Mouse (Mus musculus): ENCODE data around the gene Dbndd2. TPM values are rescaled to one million over a fixed set of nuclear protein-coding genes. Genes with fewer than 3 reads are reported as not detected.

Dbndd2 gene
- total and polyA plus RNA-seq, 3 experiments = 6.9 to 11.9 TPM; not detected in 1

DNA sequence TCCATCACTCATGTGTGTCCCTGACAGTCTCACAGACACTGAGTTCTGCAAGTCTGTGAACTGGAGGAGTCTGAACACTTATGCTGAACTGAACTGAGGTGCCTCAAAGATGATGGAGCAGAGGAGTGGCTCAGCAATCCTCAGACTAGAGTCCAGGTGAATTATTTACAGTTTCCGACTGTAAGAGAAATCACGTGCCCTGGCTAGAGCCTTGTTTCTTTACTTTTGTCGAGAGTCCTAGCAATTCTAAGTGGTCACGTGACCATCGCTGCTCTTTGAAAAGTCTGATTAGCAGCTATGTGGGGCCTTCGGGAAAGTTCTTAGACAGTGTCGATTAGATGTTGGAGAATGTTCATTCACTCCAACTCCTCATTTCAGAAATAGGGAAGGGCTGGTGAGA, 28.0 kb upstream of the Dbndd2 start:
- H3K9ac ChIP-seq (ENCODE audit: control insufficient read depth, low read depth, low read length, poor library complexity, severe bottlenecking) = no peak overlapping the region
- no peak for DNase-seq (ENCODE audit: low read depth, low spot score)
- H3K9me3 ChIP-seq (replicated peaks; ENCODE audit: insufficient read depth, low read length) = no peaks in the 10 kb centered on the region
- no peak overlapping the region for H3K27ac ChIP-seq (ENCODE audit: control insufficient read depth, low read depth, low read length)
- H3K4me1 ChIP-seq (ENCODE audit: control insufficient read depth in 1 of 2, insufficient read depth in 2 of 2, low read length in 2 of 2) = peaks cover 3 to 8% of the 10 kb centered on the region in 2 experiments; a peak in 2 of 4 replicates
- H3K4me3 ChIP-seq (ENCODE audit: control insufficient read depth in 1 of 2, insufficient read depth in 1 of 2, low read depth in 2 of 2, low read length in 2 of 2) = no peak overlapping the region
- peaks cover 7 to 12% of the 10 kb centered on the region in 2 experiments; a peak in 3 of 4 replicates for H3K27me3 ChIP-seq (ENCODE audit: control insufficient read depth in 1 of 2, insufficient read depth in 2 of 2, low read length in 2 of 2)
- TF ChIP-seq KAT2A (conservative IDR thresholded peaks at IDR 0.05; ENCODE audit: low read depth, low read length) (no peak), ETS1 (IDR thresholded peaks at IDR 0.05; ENCODE audit: low read depth, low read length) (no peak), POLR2A (IDR thresholded peaks at IDR 0.05; ENCODE audit: control insufficient read depth in 1 of 2, insufficient read depth in 1 of 2, low read depth in 1 of 2, low read length in 2 of 2, poor library complexity in 1 of 2) (no peak), USF1 (IDR thresholded peaks at IDR 0.05; ENCODE audit: low read depth, low read length) (peak; percentile 41; the same call in 1 of the 2 replicates)
- H3K79me2 ChIP-seq (ENCODE audit: control insufficient read depth, insufficient read depth, low read length, poor library complexity) = peaks cover 19% of the 10 kb centered on the region
- H3K36me3 ChIP-seq (ENCODE audit: control insufficient read depth in 1 of 2, insufficient read depth in 2 of 2, low read length in 2 of 2) = peaks cover 0 to 9% of the 10 kb centered on the region in 2 experiments; a peak in 2 of 4 replicates

DNA sequence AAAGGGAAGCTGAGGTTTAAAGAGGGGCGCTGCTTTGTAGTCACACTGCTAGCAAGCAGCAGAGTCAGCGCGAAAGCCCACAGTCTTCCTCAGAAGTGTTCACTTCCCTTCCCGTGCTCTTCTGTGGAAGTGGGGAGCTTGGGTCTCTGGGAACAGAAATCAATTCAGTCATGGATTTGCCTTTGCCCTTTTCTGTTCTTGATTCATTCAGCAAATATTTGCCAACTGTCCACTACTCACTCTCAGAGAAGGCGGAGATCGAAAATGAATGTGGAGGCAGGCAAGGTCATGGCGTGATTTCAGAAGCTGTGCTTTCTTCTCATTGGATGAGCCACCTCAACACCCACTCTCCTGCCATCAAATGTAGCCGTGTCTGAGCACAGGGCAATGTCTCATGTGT, 27.4 kb upstream of the Dbndd2 start:
- Histone ChIP-seq H3K4me3 (ENCODE audit: control insufficient read depth in 1 of 2, insufficient read depth in 1 of 2, low read depth in 2 of 2, low read length in 2 of 2) (no peak overlapping the region), H3K4me1 (ENCODE audit: control insufficient read depth in 1 of 2, insufficient read depth in 2 of 2, low read length in 2 of 2) (peaks cover 3 to 8% of the 10 kb centered on the region in 2 experiments; a peak in 2 of 4 replicates), H3K9ac (ENCODE audit: control insufficient read depth, low read depth, low read length, poor library complexity, severe bottlenecking) (no peak overlapping the region), H3K36me3 (ENCODE audit: control insufficient read depth in 1 of 2, insufficient read depth in 2 of 2, low read length in 2 of 2) (peaks cover 0 to 9% of the 10 kb centered on the region in 2 experiments; a peak in 2 of 4 replicates), H3K27ac (ENCODE audit: control insufficient read depth, low read depth, low read length) (no peak overlapping the region), H3K9me3 (replicated peaks; ENCODE audit: insufficient read depth, low read length) (no peaks in the 10 kb centered on the region), H3K27me3 (ENCODE audit: control insufficient read depth in 1 of 2, insufficient read depth in 2 of 2, low read length in 2 of 2) (peaks cover 7 to 10% of the 10 kb centered on the region in 2 experiments; a peak in 3 of 4 replicates), H3K79me2 (ENCODE audit: control insufficient read depth, insufficient read depth, low read length, poor library complexity) (peaks cover 21% of the 10 kb centered on the region)
- no peak for TF ChIP-seq POLR2AphosphoS5 (IDR thresholded peaks at IDR 0.05; ENCODE audit: borderline replicate concordance, low read depth, low read length)
- TF ChIP-seq ZC3H11A (IDR thresholded peaks at IDR 0.05; ENCODE audit: low read depth, low read length) = no peak
- TF ChIP-seq TAL1 (IDR thresholded peaks at IDR 0.05; ENCODE audit: low read length) = no peak
- TF ChIP-seq ZNF384 (IDR thresholded peaks at IDR 0.05; ENCODE audit: low read depth, low read length) = no peak
- no peak for TF ChIP-seq EP300 (IDR thresholded peaks at IDR 0.05; ENCODE audit: low read depth in 1 of 2, low read length in 2 of 2)
- TF ChIP-seq KAT2A (conservative IDR thresholded peaks at IDR 0.05; ENCODE audit: low read depth, low read length) = no peak
- TF ChIP-seq MXI1 (IDR thresholded peaks at IDR 0.05; ENCODE audit: low read depth, low read length) = no peak
- no peak for TF ChIP-seq RCOR1 (IDR thresholded peaks at IDR 0.05; ENCODE audit: low read depth, low read length)
- no peak for TF ChIP-seq MYC (IDR thresholded peaks at IDR 0.05; ENCODE audit: low read depth, low read length)
- no peak for TF ChIP-seq POLR2A (IDR thresholded peaks at IDR 0.05; ENCODE audit: control insufficient read depth in 1 of 2, insufficient read depth in 1 of 2, low read depth in 1 of 2, low read length in 2 of 2, poor library complexity in 1 of 2)
- no peak for TF ChIP-seq CHD1 (IDR thresholded peaks at IDR 0.05; ENCODE audit: low read depth, low read length)
- no peak for TF ChIP-seq UBTF (IDR thresholded peaks at IDR 0.05; ENCODE audit: borderline replicate concordance, insufficient read depth, low read depth, low read length)
- no peak for TF ChIP-seq TCF12 (IDR thresholded peaks at IDR 0.05; ENCODE audit: low read depth, low read length)
- no peak for TF ChIP-seq RAD21 (IDR thresholded peaks at IDR 0.05; ENCODE audit: low read depth, low read length)
- TF ChIP-seq MEF2A (IDR thresholded peaks at IDR 0.05; ENCODE audit: extremely low read depth, insufficient replicate concordance, low read depth, low read length, poor library complexity, severe bottlenecking) = no peak
- TF ChIP-seq USF1 (IDR thresholded peaks at IDR 0.05; ENCODE audit: low read depth, low read length) = no peak
- TF ChIP-seq GATA1 (IDR thresholded peaks at IDR 0.05; ENCODE audit: low read depth, low read length) = no peak
- no peak for TF ChIP-seq TBP (IDR thresholded peaks at IDR 0.05; ENCODE audit: low read depth, low read length)
- no peak for TF ChIP-seq CTCF (IDR thresholded peaks at IDR 0.05 in 2 of 3, conservative IDR thresholded peaks at IDR 0.05 in 1 of 3; ENCODE audit: control insufficient read depth in 1 of 3, insufficient read depth in 1 of 3, low read depth in 2 of 3, low read length in 3 of 3, poor library complexity in 1 of 3, severe bottlenecking in 1 of 3)
- TF ChIP-seq NELFE (IDR thresholded peaks at IDR 0.05; ENCODE audit: low read depth, low read length) = no peak
- no peak for DNase-seq (ENCODE audit: low read depth, low spot score)
